Mouse (Mus musculus) liver, embryonic 14.5 days (tissue): ENCODE data around the gene Nectin2. TPM values are rescaled to one million over a fixed set of nuclear protein-coding genes. Genes with fewer than 3 reads are reported as not detected.

ENCODE experiments used
- ATAC-seq: fragments of 200-750 bp; cut with Nextera tagmentation; 2 replicates; pipeline ENCODE4 v1.8.0; 2017; ENCODE audit warnings: moderate number of reproducible peaks, mild to moderate bottlenecking, moderate library complexity; ENCODE audit not compliant: insufficient read depth
- DNase-seq, 3 experiments: peaks; one replicate each; pipeline ENCODE4 v3.0.0-alpha.2; 2012 to 2013; ENCODE audit warnings: low read depth in 3 of 3, low spot score in 3 of 3
- H3K27ac ChIP-seq: fragments of 300-500 bp; sonication (generic); 2 replicates; pipeline ENCODE4 v1.5.1; 2014; ENCODE audit warnings: moderate library complexity, mild to moderate bottlenecking, control low read depth, inconsistent platforms
- H3K27me3 ChIP-seq: fragments of 300-500 bp; sonication (generic); 2 replicates; pipeline ENCODE4 v1.6.1; 2014; ENCODE audit warnings: mild to moderate bottlenecking, low read length, moderate library complexity; ENCODE audit not compliant: control insufficient read depth, insufficient read depth
- H3K36me3 ChIP-seq: fragments of 300-500 bp; sonication (generic); replicated peaks from 2 replicates; pipeline ENCODE4 v1.6.1; 2014; ENCODE audit warnings: low read depth; ENCODE audit not compliant: control insufficient read depth, insufficient read depth
- H3K4me1 ChIP-seq, 2 experiments: fragments of 200-500 bp in 1 of 2; fragments of 300-500 bp in 1 of 2; sonication (generic) in 1 of 2; replicated peaks; 2 replicates each; pipeline ENCODE4 v1.6.1; 2012 to 2014; ENCODE audit warnings: antibody characterized with exemption in 1 of 2, inconsistent platforms in 1 of 2, low read length in 1 of 2; ENCODE audit not compliant: control insufficient read depth in 2 of 2, insufficient read depth in 2 of 2
- H3K4me2 ChIP-seq: fragments of 300-500 bp; sonication (generic); 2 replicates; pipeline ENCODE4 v1.6.1; 2014; ENCODE audit warnings: low read depth, mild to moderate bottlenecking, control low read depth, moderate library complexity
- H3K4me3 ChIP-seq, 2 experiments: fragments of 200-500 bp in 1 of 2; fragments of 300-500 bp in 1 of 2; sonication (generic) in 1 of 2; 2 replicates each; pipeline ENCODE4 v1.5.1; 2012 to 2014; ENCODE audit warnings: low read depth in 2 of 2, low read length in 2 of 2, mild to moderate bottlenecking in 2 of 2, control low read depth in 1 of 2, inconsistent platforms in 1 of 2, moderate library complexity in 1 of 2; ENCODE audit not compliant: insufficient read depth in 1 of 2
- H3K9ac ChIP-seq: fragments of 300-500 bp; sonication (generic); replicated peaks from 2 replicates; pipeline ENCODE4 v1.6.1; 2014; ENCODE audit warnings: mild to moderate bottlenecking, control low read depth, moderate library complexity
- H3K9me3 ChIP-seq: fragments of 300-500 bp; sonication (generic); 2 replicates; pipeline ENCODE4 v1.6.1; 2016; ENCODE audit warnings: low read length, mixed read lengths; ENCODE audit not compliant: control insufficient read depth
- CTCF ChIP-seq: IDR thresholded peaks from 2 replicates; pipeline ENCODE4 v1.5.1; 2016; ENCODE audit warnings: antibody characterized with exemption, low read depth, control low read depth
- EP300 ChIP-seq: IDR thresholded peaks from 2 replicates; pipeline ENCODE4 v1.6.1; 2016; ENCODE audit warnings: antibody characterized with exemption, low read depth
- WGBS: fragments of 180-500 bp; shearing (Covaris S2); extraction: QIAGEN DNeasy Blood & Tissue Kit; methylation state at CpG from one replicate; pipeline ENCODE4 v1.1.7; 2014; ENCODE audit not compliant: insufficient replicate concordance; 5-methylcytosine and 5-hydroxymethylcytosine counted together
- polyA plus RNA-seq, 2 experiments: library from polyadenylated mRNA; depleted of rRNA in 1 of 2; stranded (reverse) in 1 of 2; unstranded in 1 of 2; fragments of >200 nt; fragmentation: Nextera tagmentation in 1 of 2; extraction: Ambion mirVana in 1 of 2; gene quantifications; 2 replicates each; pipeline versions ENCODE4 v1.2.1 to v1.2.3; 2012 to 2014

The Nectin2 gene
- polyA plus RNA-seq, 2 experiments: 7.8 to 10.2 TPM

- Histone ChIP-seq H3K4me2 (0 out of 2 replicates have a peak overlapping the region, but pooled peaks have one; percentile 8), H3K9me3 (no peaks in the 10 kb centered on the region), H3K36me3 (no peaks in the 10 kb centered on the region), H3K27me3 (no peaks in the 10 kb centered on the region), H3K4me1 (peaks cover 0 to 36% of the 10 kb centered on the region in 2 experiments; a peak in 3 of 4 replicates), H3K9ac (no peak overlapping the region; the same call in 1 of the 2 replicates), H3K4me3 (no peak overlapping the region), H3K27ac (0 out of 2 replicates have a peak overlapping the region, but pooled peaks have one; percentile 22)
- peak; percentile 58 for ATAC-seq
- TF ChIP-seq CTCF (no peak), EP300 (0 out of 2 replicates have a peak, but pooled peaks have one; percentile 30)
- DNase-seq: no peak
- 61% methylated on average over 4 of the region's 4 CpGs for WGBS
These were observed 64.9 kb downstream of the Nectin2 start for GRCm38 (mm10) chr7:19685374-19685773.

- no peak for DNase-seq
- Histone ChIP-seq H3K4me1 (peaks cover 0 to 36% of the 10 kb centered on the region in 2 experiments; a peak in 3 of 4 replicates), H3K27me3 (no peaks in the 10 kb centered on the region), H3K9ac (no peak overlapping the region), H3K4me3 (no peak overlapping the region), H3K36me3 (no peaks in the 10 kb centered on the region), H3K9me3 (no peaks in the 10 kb centered on the region), H3K27ac (no peak overlapping the region), H3K4me2 (no peak overlapping the region)
- 55% methylated on average over 6 of the region's 6 CpGs for WGBS
- TF ChIP-seq CTCF: no peak
- no peak for TF ChIP-seq EP300
- no peak for ATAC-seq
These were observed 66.5 kb downstream of the Nectin2 start for GRCm38 (mm10) chr7:19683771-19684201.

- H3K4me1 ChIP-seq: peaks cover 0 to 36% of the 10 kb centered on the region in 2 experiments; a peak in 3 of 4 replicates
- no peak overlapping the region for H3K4me3 ChIP-seq
- H3K27ac ChIP-seq: no peak overlapping the region
- ATAC-seq (no peak), DNase-seq (no peak)
- no peak for TF ChIP-seq EP300
- WGBS: 61% methylated on average over 3 of the region's 3 CpGs
- H3K9me3 ChIP-seq: no peaks in the 10 kb centered on the region
- H3K27me3 ChIP-seq: no peaks in the 10 kb centered on the region
- no peak overlapping the region for H3K4me2 ChIP-seq
- no peaks in the 10 kb centered on the region for H3K36me3 ChIP-seq
- H3K9ac ChIP-seq: no peak overlapping the region
These were observed 67.3 kb downstream of the Nectin2 start for GRCm38 (mm10) chr7:19682979-19683378.

GRCm38 (mm10) chr7:19681202-19681694 lies 69.0 kb downstream of the Nectin2 start, which contains the start of the genes Gm44805 and Apoc4:
Gene Gm44805, minus strand, starts transcription at chr7:19681423.
Gene Apoc4, minus strand, starts transcription at chr7:19681479.
- peak; percentile 31; the same call in 1 of the 2 replicates for ATAC-seq
- no peak within 1 kb of the TSS; a peak in 1 of 4 replicates for H3K4me3 ChIP-seq
- TF ChIP-seq CTCF: no peak
- no peak for TF ChIP-seq EP300
- WGBS: 45% methylated on average over 8 of the region's 8 CpGs
- no peaks in the 10 kb centered on the region for H3K9me3 ChIP-seq
- no peak within 1 kb of the TSS; the same call in 1 of the 2 replicates for H3K9ac ChIP-seq
- H3K36me3 ChIP-seq: no peaks in the 10 kb centered on the region
- peak within 1 kb of the TSS; percentile 32; the same call in 1 of the 2 replicates for H3K27ac ChIP-seq
- peaks cover 0 to 34% of the 10 kb centered on the region in 2 experiments; a peak in 2 of 4 replicates for H3K4me1 ChIP-seq
- H3K27me3 ChIP-seq: no peaks in the 10 kb centered on the region
- no peak for DNase-seq
- peak within 1 kb of the TSS; percentile 31 for H3K4me2 ChIP-seq

- no peaks in the 10 kb centered on the region for H3K36me3 ChIP-seq
- ATAC-seq: no peak
- H3K27me3 ChIP-seq: no peaks in the 10 kb centered on the region
- WGBS: 66% methylated on average over 2 of the region's 2 CpGs
- H3K9ac ChIP-seq: no peak overlapping the region
- no peak overlapping the region; the same call in 1 of the 2 replicates for H3K27ac ChIP-seq
- no peak overlapping the region for H3K4me3 ChIP-seq
- no peaks in the 10 kb centered on the region for H3K9me3 ChIP-seq
- peaks cover 0 to 32% of the 10 kb centered on the region in 2 experiments; a peak in 2 of 4 replicates for H3K4me1 ChIP-seq
- no peak for DNase-seq
- TF ChIP-seq CTCF (no peak), EP300 (no peak)
- peak overlapping the region; percentile 26 for H3K4me2 ChIP-seq
These were observed 69.6 kb downstream of the Nectin2 start for GRCm38 (mm10) chr7:19680702-19681101.
